In genomic region chr16:93682689-93683507, GRCm38 (mm10) we compare ENCODE assay signal across 7 mouse cellular contexts. TPM values are rescaled to one million over a fixed set of nuclear protein-coding genes. Genes with fewer than 3 reads are reported as not detected.
A peak's percentile ranks its signal among the peaks of the same experiment; 100 is the strongest.
DNase-seq lines count a peak whose midpoint lies in the region; ATAC-seq lines count a peak whose summit lies in the region.

Gene Cbr3, plus strand, starts transcription at chr16:93683215.

- H3K4me2 ChIP-seq in embryonic facial prominence, embryonic 13.5 days, result peak within 1 kb of the TSS; percentile 97
- peak within 1 kb of the TSS; percentile 96 for H3K4me2 ChIP-seq in limb, embryonic 12.5 days
- peak within 1 kb of the TSS; percentile 73 for H3K4me2 ChIP-seq in midbrain, embryonic 13.5 days (replicated peaks)

- peak; percentile 90 for DNase-seq in adrenal gland, postnatal 14 days
- peak; percentile 81 to 85 for DNase-seq in heart, adult 18-20 months
- peak; percentile 77 for DNase-seq in kidney, adult 18-20 months
- peak; percentile 59 to 80 for DNase-seq in spleen, adult 18-20 months

- H3K9me3 ChIP-seq in embryonic facial prominence, embryonic 13.5 days, result no peaks in the 10 kb centered on the region
- peaks cover 8% of the 10 kb centered on the region; the same call in 1 of the 2 replicates for H3K9me3 ChIP-seq in limb, embryonic 12.5 days
- H3K9me3 ChIP-seq in midbrain, embryonic 13.5 days, result no peaks in the 10 kb centered on the region

- under 1% methylated on average over 63 of the region's 63 CpGs for WGBS in embryonic facial prominence, embryonic 13.5 days
- WGBS in limb, embryonic 12.5 days, result under 1% methylated on average over 63 of the region's 63 CpGs
- 1% methylated on average over 63 of the region's 63 CpGs for WGBS in midbrain, embryonic 13.5 days

- H3K27ac ChIP-seq in embryonic facial prominence, embryonic 13.5 days, result no peak within 1 kb of the TSS
- H3K27ac ChIP-seq in limb, embryonic 12.5 days, result no peak within 1 kb of the TSS
- no peak within 1 kb of the TSS for H3K27ac ChIP-seq in midbrain, embryonic 13.5 days

- H3K9ac ChIP-seq in embryonic facial prominence, embryonic 13.5 days, result peak within 1 kb of the TSS; percentile 74
- H3K9ac ChIP-seq in limb, embryonic 12.5 days (replicated peaks), result peak within 1 kb of the TSS; percentile 59
- peak within 1 kb of the TSS; percentile 58; the same call in 1 of the 2 replicates for H3K9ac ChIP-seq in midbrain, embryonic 13.5 days (replicated peaks)

- ATAC-seq in embryonic facial prominence, embryonic 13.5 days (ENCODE audit: insufficient number of reproducible peaks, insufficient read depth, low FRiP score, low TSS enrichment, low read depth), result peak; percentile 64; the same call in 1 of the 2 replicates
- ATAC-seq in limb, embryonic 12.5 days (ENCODE audit: insufficient number of reproducible peaks, insufficient read depth, low FRiP score, low TSS enrichment, low read depth), result peak; percentile 71; the same call in 1 of the 2 replicates
- peak; percentile 73 for ATAC-seq in midbrain, embryonic 13.5 days

- peaks cover 28% of the 10 kb centered on the region for H3K4me1 ChIP-seq in embryonic facial prominence, embryonic 13.5 days
- peaks cover 24% of the 10 kb centered on the region for H3K4me1 ChIP-seq in limb, embryonic 12.5 days (replicated peaks)
- peaks cover 15% of the 10 kb centered on the region for H3K4me1 ChIP-seq in midbrain, embryonic 13.5 days (replicated peaks)

- H3K36me3 ChIP-seq in embryonic facial prominence, embryonic 13.5 days, result no peaks in the 10 kb centered on the region
- H3K36me3 ChIP-seq in limb, embryonic 12.5 days, result no peaks in the 10 kb centered on the region
- H3K36me3 ChIP-seq in midbrain, embryonic 13.5 days, result no peaks in the 10 kb centered on the region

- peak within 1 kb of the TSS; percentile 53 for H3K4me3 ChIP-seq in embryonic facial prominence, embryonic 13.5 days
- peak within 1 kb of the TSS; percentile 53 for H3K4me3 ChIP-seq in limb, embryonic 12.5 days (replicated peaks)
- H3K4me3 ChIP-seq in midbrain, embryonic 13.5 days (replicated peaks), result peak within 1 kb of the TSS; percentile 43

- H3K27me3 ChIP-seq in embryonic facial prominence, embryonic 13.5 days, result peaks cover 67% of the 10 kb centered on the region
- peaks cover 62% of the 10 kb centered on the region for H3K27me3 ChIP-seq in limb, embryonic 12.5 days
- peaks cover 58% of the 10 kb centered on the region for H3K27me3 ChIP-seq in midbrain, embryonic 13.5 days

RNA-seq across cellular contexts. Expression of gene Cbr3, which starts in this region (rescaled TPM):
- total RNA-seq in adrenal gland, postnatal 14 days (2021), result 8.3 and 9.8 TPM in 2 replicates
- 8.1 and 9.9 TPM in 2 replicates for polyA plus RNA-seq in embryonic facial prominence, embryonic 13.5 days (2015; fragmentation: Nextera tagmentation; extraction: Ambion mirVana)
- total RNA-seq in heart, adult 18-20 months (2021), result 1 to 10 TPM; 2.5 to 2.6 TPM
- polyA plus RNA-seq in limb, embryonic 12.5 days (2016; fragmentation: Nextera tagmentation; extraction: Ambion mirVana), result 1.3 and 1.9 TPM in 2 replicates
- polyA plus RNA-seq in midbrain, embryonic 13.5 days (2015; fragmentation: Nextera tagmentation; extraction: Ambion mirVana), result 0.27 and 0.80 TPM in 2 replicates

Comparison
In these comparisons a context has a peak if more than half of its experiments do, and no peak if none do; other contexts are left out.
1. Peak in ATAC-seq, H3K4me3 ChIP-seq, H3K9ac ChIP-seq and H3K4me2 ChIP-seq in midbrain, embryonic 13.5 days; RNA of the gene not detected or under 1 TPM.